ENCODE assay signal across 8 mouse cellular contexts in the genomic region with DNA sequence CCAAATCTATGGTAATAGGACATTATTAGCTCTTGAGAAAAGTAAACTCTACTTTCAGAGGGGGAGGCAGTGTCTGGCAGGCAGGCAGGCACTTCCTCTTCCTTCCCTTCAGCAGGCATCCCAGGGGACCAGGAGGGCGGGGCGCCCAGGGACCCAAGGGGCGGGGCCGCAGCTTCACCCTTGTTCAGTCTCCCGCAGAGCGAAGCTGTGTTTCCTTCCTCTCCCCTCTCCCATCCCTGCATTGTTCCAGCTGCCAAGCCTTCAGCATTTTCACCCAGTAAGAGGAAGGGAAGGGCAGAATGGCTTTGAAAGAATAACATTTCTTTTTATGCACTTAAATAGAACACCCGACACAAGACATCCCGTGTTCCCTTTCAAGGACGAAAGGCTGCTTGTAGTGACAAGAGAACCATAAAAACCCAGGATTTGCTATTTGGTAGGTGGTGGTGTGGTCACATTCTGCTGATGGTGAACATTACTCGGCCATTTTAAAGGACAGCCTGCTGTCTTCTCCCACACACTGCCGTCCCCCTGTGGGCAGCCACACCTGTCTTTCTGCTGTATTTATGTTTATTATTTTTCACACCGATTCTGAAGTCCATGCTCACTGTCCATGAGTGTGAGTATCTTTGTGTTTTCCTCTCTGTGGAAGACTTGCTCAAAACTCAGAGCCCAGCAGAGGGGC.
A peak's percentile ranks its signal among the peaks of the same experiment; 100 is the strongest.
DNase-seq lines count a peak whose midpoint lies in the region; ATAC-seq lines count a peak whose summit lies in the region.

No protein-coding gene starts in this region.

- no peaks in the 10 kb centered on the region for H3K36me3 ChIP-seq in intestine, embryonic 15.5 days
- H3K36me3 ChIP-seq in midbrain, embryonic 10.5 days = no peaks in the 10 kb centered on the region

- H3K4me2 ChIP-seq in intestine, embryonic 15.5 days (replicated peaks) = peak overlapping the region; percentile 49

- peak; percentile 97 for DNase-seq in ZHBTc4 (ENCODE audit: low read depth, low spot score)
- DNase-seq in embryo, embryonic 10.5 days (ENCODE audit: low spot score) = peak; percentile 79
- peak; percentile 87 for DNase-seq in gastrocnemius, postnatal 36 days
- peak; percentile 32 to 51 for DNase-seq in left cerebral cortex, postnatal 36 days (ENCODE audit: low spot score in 2 of 2)
- DNase-seq in midbrain, embryonic 10.5 days (ENCODE audit: low spot score) = peak; percentile 56
- DNase-seq in skeletal muscle tissue, adult 2 months (ENCODE audit: low read depth, low spot score) = peak; percentile 72

- peaks cover 5% of the 10 kb centered on the region; the same call in 1 of the 2 replicates for H3K4me1 ChIP-seq in intestine, embryonic 15.5 days (replicated peaks)
- peaks cover 57% of the 10 kb centered on the region for H3K4me1 ChIP-seq in midbrain, embryonic 10.5 days

- H3K27me3 ChIP-seq in intestine, embryonic 15.5 days (replicated peaks) = no peaks in the 10 kb centered on the region
- H3K27me3 ChIP-seq in midbrain, embryonic 10.5 days (ENCODE audit: low read depth, poor library complexity, severe bottlenecking) = no peaks in the 10 kb centered on the region

- H3K4me3 ChIP-seq in intestine, embryonic 15.5 days (replicated peaks) = peak overlapping the region; percentile 10; the same call in 1 of the 2 replicates
- peak overlapping the region; percentile 29 for H3K4me3 ChIP-seq in midbrain, embryonic 10.5 days

- intact Hi-C loops in gastrocnemius, postnatal 36 days (cut with DNase I) = no loop called here
- intact Hi-C loops in left cerebral cortex, postnatal 36 days (cut with DNase I) = loop anchor here (10.0 kb wide), 1 partner anchor 203 kb away; no protein-coding TSS in a partner anchor

- H3K9ac ChIP-seq in intestine, embryonic 15.5 days = peak overlapping the region; percentile 8; the same call in 1 of the 2 replicates

- H3K27ac ChIP-seq in intestine, embryonic 15.5 days = peak overlapping the region; percentile 48; the same call in 1 of the 2 replicates
- H3K27ac ChIP-seq in midbrain, embryonic 10.5 days (replicated peaks) = peak overlapping the region; percentile 76

- H3K9me3 ChIP-seq in intestine, embryonic 15.5 days = no peaks in the 10 kb centered on the region
- no peaks in the 10 kb centered on the region for H3K9me3 ChIP-seq in midbrain, embryonic 10.5 days (replicated peaks)

- ATAC-seq in intestine, embryonic 15.5 days = peak; percentile 95
- no peak for ATAC-seq in erythroblast, adult 5-6 weeks (replicated peaks; ENCODE audit: low FRiP score, poor library complexity, severe bottlenecking)

- WGBS in intestine, embryonic 15.5 days = 9% methylated on average over 12 of the region's 12 CpGs
- whole genome bisulfite sequencing in midbrain, embryonic 10.5 days = 22% methylated on average over 12 of the region's 12 CpGs

Comparison
In these comparisons a context has a peak if more than half of its experiments do, and no peak if none do; other contexts are left out.
1. DNase-seq: peak in every context shown above with its lines; median percentile 97 in ZHBTc4; 87 in gastrocnemius, postnatal 36 days; 79 in embryo, embryonic 10.5 days; 72 in skeletal muscle tissue, adult 2 months; 56 in midbrain, embryonic 10.5 days; 42 in left cerebral cortex, postnatal 36 days.